Mouse (Mus musculus): ENCODE data around the gene Mfsd5. TPM values are rescaled to one million over a fixed set of nuclear protein-coding genes. Genes with fewer than 3 reads are reported as not detected.

Gene Mfsd5
- 44.4 and 45.3 TPM in 2 replicates for polyA plus RNA-seq (2014; fragmentation: Nextera tagmentation; extraction: Ambion mirVana)

GRCm38 (mm10) chr15:102279092-102279782 is at the start of gene Mfsd5:
TSS of gene Mfsd5 (plus strand) at chr15:102279454.
- Histone ChIP-seq H3K9ac (ENCODE audit: low read depth, low read length) (peak within 1 kb of the TSS; percentile 78), H3K36me3 (ENCODE audit: control insufficient read depth, insufficient read depth, low read length) (peaks cover 3% of the 10 kb centered on the region; the same call in 1 of the 2 replicates), H3K27ac (ENCODE audit: low read depth, low read length) (peak within 1 kb of the TSS; percentile 88), H3K4me3 (ENCODE audit: low read depth, low read length) (peak within 1 kb of the TSS; percentile 91), H3K27me3 (ENCODE audit: control insufficient read depth, insufficient read depth, low read length) (no peaks in the 10 kb centered on the region), H3K9me3 (replicated peaks; ENCODE audit: control insufficient read depth, low read length) (no peaks in the 10 kb centered on the region), H3K4me2 (peak within 1 kb of the TSS; percentile 97), H3K4me1 (ENCODE audit: control insufficient read depth, insufficient read depth, low read length) (peaks cover 8% of the 10 kb centered on the region)
- ATAC-seq (replicated peaks; ENCODE audit: insufficient number of reproducible peaks, low FRiP score, low TSS enrichment): peak; percentile 96
- under 1% methylated on average over 65 of the region's 65 CpGs for WGBS (ENCODE audit: insufficient replicate concordance)

- Histone ChIP-seq H3K27me3 (ENCODE audit: control insufficient read depth, insufficient read depth, low read length) (0 out of 2 replicates have a peak, but pooled peaks cover 2% of the 10 kb centered on the region), H3K4me2 (no peak overlapping the region), H3K4me3 (ENCODE audit: low read depth, low read length) (no peak overlapping the region), H3K4me1 (ENCODE audit: control insufficient read depth, insufficient read depth, low read length) (peaks cover 8% of the 10 kb centered on the region), H3K27ac (ENCODE audit: low read depth, low read length) (no peak overlapping the region), H3K36me3 (ENCODE audit: control insufficient read depth, insufficient read depth, low read length) (no peaks in the 10 kb centered on the region), H3K9ac (ENCODE audit: low read depth, low read length) (no peak overlapping the region), H3K9me3 (replicated peaks; ENCODE audit: control insufficient read depth, low read length) (no peaks in the 10 kb centered on the region)
- 75% methylated on average over 17 of the region's 17 CpGs for WGBS (ENCODE audit: insufficient replicate concordance)
- no peak for ATAC-seq (replicated peaks; ENCODE audit: insufficient number of reproducible peaks, low FRiP score, low TSS enrichment)
Observed at GRCm38 (mm10) chr15:102230408-102231321, 48.6 kb upstream of the Mfsd5 start.

GRCm38 (mm10) chr15:102231748-102232147 is 47.5 kb upstream of the Mfsd5 start, which contains the start of gene Itgb7:
TSS of gene Itgb7 (minus strand) at chr15:102231944.
- 0 out of 2 replicates have a peak within 1 kb of the TSS, but pooled peaks have one; percentile 15 for H3K27ac ChIP-seq (ENCODE audit: low read depth, low read length)
- no peaks in the 10 kb centered on the region for H3K36me3 ChIP-seq (ENCODE audit: control insufficient read depth, insufficient read depth, low read length)
- peak; percentile 25; the same call in 1 of the 2 replicates for ATAC-seq (replicated peaks; ENCODE audit: insufficient number of reproducible peaks, low FRiP score, low TSS enrichment)
- no peaks in the 10 kb centered on the region for H3K9me3 ChIP-seq (replicated peaks; ENCODE audit: control insufficient read depth, low read length)
- peaks cover 11% of the 10 kb centered on the region for H3K4me1 ChIP-seq (ENCODE audit: control insufficient read depth, insufficient read depth, low read length)
- H3K4me2 ChIP-seq: no peak within 1 kb of the TSS
- WGBS (ENCODE audit: insufficient replicate concordance): 21% methylated on average over 6 of the region's 6 CpGs
- 0 out of 2 replicates have a peak within 1 kb of the TSS, but pooled peaks have one; percentile 49 for H3K9ac ChIP-seq (ENCODE audit: low read depth, low read length)
- H3K27me3 ChIP-seq (ENCODE audit: control insufficient read depth, insufficient read depth, low read length): 0 out of 2 replicates have a peak, but pooled peaks cover 2% of the 10 kb centered on the region
- no peak within 1 kb of the TSS for H3K4me3 ChIP-seq (ENCODE audit: low read depth, low read length)

- Histone ChIP-seq H3K9ac (ENCODE audit: low read depth, low read length) (no peak overlapping the region), H3K27me3 (ENCODE audit: control insufficient read depth, insufficient read depth, low read length) (0 out of 2 replicates have a peak, but pooled peaks cover 2% of the 10 kb centered on the region), H3K4me3 (ENCODE audit: low read depth, low read length) (no peak overlapping the region), H3K9me3 (replicated peaks; ENCODE audit: control insufficient read depth, low read length) (no peaks in the 10 kb centered on the region), H3K27ac (ENCODE audit: low read depth, low read length) (no peak overlapping the region), H3K4me1 (ENCODE audit: control insufficient read depth, insufficient read depth, low read length) (peaks cover 11% of the 10 kb centered on the region), H3K4me2 (no peak overlapping the region), H3K36me3 (ENCODE audit: control insufficient read depth, insufficient read depth, low read length) (no peaks in the 10 kb centered on the region)
- 84% methylated on average over 7 of the region's 7 CpGs for WGBS (ENCODE audit: insufficient replicate concordance)
- no peak for ATAC-seq (replicated peaks; ENCODE audit: insufficient number of reproducible peaks, low FRiP score, low TSS enrichment)
Observed at GRCm38 (mm10) chr15:102232764-102233163, 46.5 kb upstream of the Mfsd5 start.

GRCm38 (mm10) chr15:102233896-102234295 is 45.4 kb upstream of the Mfsd5 start:
- Histone ChIP-seq H3K9me3 (replicated peaks; ENCODE audit: control insufficient read depth, low read length) (no peaks in the 10 kb centered on the region), H3K4me3 (ENCODE audit: low read depth, low read length) (no peak overlapping the region), H3K27ac (ENCODE audit: low read depth, low read length) (no peak overlapping the region), H3K4me1 (ENCODE audit: control insufficient read depth, insufficient read depth, low read length) (peaks cover 11% of the 10 kb centered on the region), H3K36me3 (ENCODE audit: control insufficient read depth, insufficient read depth, low read length) (no peaks in the 10 kb centered on the region), H3K4me2 (no peak overlapping the region), H3K27me3 (ENCODE audit: control insufficient read depth, insufficient read depth, low read length) (0 out of 2 replicates have a peak, but pooled peaks cover 2% of the 10 kb centered on the region), H3K9ac (ENCODE audit: low read depth, low read length) (no peak overlapping the region)
- no peak for ATAC-seq (replicated peaks; ENCODE audit: insufficient number of reproducible peaks, low FRiP score, low TSS enrichment)
- 23% methylated on average over 2 of the region's 2 CpGs for WGBS (ENCODE audit: insufficient replicate concordance)

- H3K36me3 ChIP-seq (ENCODE audit: control insufficient read depth, insufficient read depth, low read length): no peaks in the 10 kb centered on the region
- no peak overlapping the region for H3K27ac ChIP-seq (ENCODE audit: low read depth, low read length)
- peak overlapping the region; percentile 46; the same call in 1 of the 2 replicates for H3K9ac ChIP-seq (ENCODE audit: low read depth, low read length)
- H3K4me3 ChIP-seq (ENCODE audit: low read depth, low read length): no peak overlapping the region
- no peaks in the 10 kb centered on the region for H3K9me3 ChIP-seq (replicated peaks; ENCODE audit: control insufficient read depth, low read length)
- peaks cover 11% of the 10 kb centered on the region for H3K4me1 ChIP-seq (ENCODE audit: control insufficient read depth, insufficient read depth, low read length)
- 0 out of 2 replicates have a peak, but pooled peaks cover 6% of the 10 kb centered on the region for H3K27me3 ChIP-seq (ENCODE audit: control insufficient read depth, insufficient read depth, low read length)
- ATAC-seq (replicated peaks; ENCODE audit: insufficient number of reproducible peaks, low FRiP score, low TSS enrichment): no peak
- 25% methylated on average over 21 of the region's 21 CpGs for WGBS (ENCODE audit: insufficient replicate concordance)
- H3K4me2 ChIP-seq: peak overlapping the region; percentile 54
Observed at GRCm38 (mm10) chr15:102235371-102236027, 43.8 kb upstream of the Mfsd5 start.

- no peaks in the 10 kb centered on the region for H3K36me3 ChIP-seq (ENCODE audit: control insufficient read depth, insufficient read depth, low read length)
- peaks cover 26% of the 10 kb centered on the region for H3K27me3 ChIP-seq (ENCODE audit: control insufficient read depth, insufficient read depth, low read length)
- 77% methylated on average over 14 of the region's 14 CpGs for WGBS (ENCODE audit: insufficient replicate concordance)
- H3K4me2 ChIP-seq: no peak overlapping the region
- H3K9ac ChIP-seq (ENCODE audit: low read depth, low read length): no peak overlapping the region
- no peak overlapping the region for H3K4me3 ChIP-seq (ENCODE audit: low read depth, low read length)
- H3K4me1 ChIP-seq (ENCODE audit: control insufficient read depth, insufficient read depth, low read length): peaks cover 20% of the 10 kb centered on the region
- no peak overlapping the region for H3K27ac ChIP-seq (ENCODE audit: low read depth, low read length)
- no peak for ATAC-seq (replicated peaks; ENCODE audit: insufficient number of reproducible peaks, low FRiP score, low TSS enrichment)
- no peaks in the 10 kb centered on the region for H3K9me3 ChIP-seq (replicated peaks; ENCODE audit: control insufficient read depth, low read length)
Observed at GRCm38 (mm10) chr15:102238543-102239259, 40.6 kb upstream of the Mfsd5 start.

Measured in heart, embryonic 11.5 days (tissue).